Mouse (Mus musculus) ovary, postnatal 36 days (tissue): ENCODE results near the gene Ip6k1.

ENCODE experiments used
- DNase-seq: peaks from one replicate; pipeline ENCODE4 v3.0.0; 2022; ENCODE audit warnings: low spot score, mixed read lengths

Gene Ip6k1

DNA sequence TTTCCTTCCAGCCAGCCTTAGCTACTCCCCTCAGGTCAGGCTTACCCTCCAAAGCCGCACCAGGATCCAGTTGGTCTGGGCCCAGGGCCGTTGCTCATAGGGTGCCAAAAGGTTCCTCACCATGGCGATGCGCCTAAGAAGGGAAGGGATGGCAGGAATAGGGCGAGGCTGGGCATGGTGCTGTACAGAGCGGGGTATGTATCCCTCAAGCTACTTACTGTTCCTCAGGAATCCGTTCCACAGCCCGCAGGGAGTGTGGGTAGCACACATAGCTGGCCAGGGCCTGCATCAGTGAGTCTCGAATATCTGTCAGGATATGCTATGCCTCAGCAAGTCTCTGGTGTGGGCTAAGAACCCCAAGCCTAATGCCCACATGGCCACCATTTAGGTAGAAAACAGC is 56.0 kb downstream of the Ip6k1 start:
- peak; percentile 7 for DNase-seq

GRCm38 (mm10) chr9:108062142-108062541 is 59.8 kb downstream of the Ip6k1 start:
- no peak for DNase-seq

- DNase-seq: no peak
Measured at GRCm38 (mm10) chr9:108063361-108063760, 61.1 kb downstream of the Ip6k1 start.

DNA sequence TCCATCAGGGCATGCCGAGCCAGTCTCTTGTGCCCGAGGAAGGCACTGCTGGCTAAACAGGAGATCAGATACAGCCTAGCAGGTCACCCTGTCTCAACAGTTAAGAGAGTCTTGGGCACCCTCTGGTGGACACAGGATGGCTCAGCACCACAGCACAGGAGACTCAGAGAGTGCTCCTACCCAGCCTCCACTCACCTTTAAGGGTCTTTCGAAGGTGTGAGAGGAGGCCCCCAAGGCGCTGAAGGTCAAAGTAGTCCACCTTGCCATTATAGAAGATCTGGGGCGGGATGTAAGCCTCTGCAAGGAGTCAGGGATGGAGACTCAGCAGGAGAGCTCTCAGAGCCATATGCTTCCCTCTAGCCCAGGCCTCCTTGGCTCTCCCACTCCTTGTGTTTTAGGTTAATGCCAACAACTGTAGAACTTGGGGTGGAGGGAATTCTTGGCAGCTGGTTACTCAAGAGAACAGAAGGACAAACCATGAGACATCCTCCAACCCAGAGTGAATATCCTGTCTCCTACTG is 63.2 kb downstream of the Ip6k1 start:
- DNase-seq: peak; percentile 54

- no peak for DNase-seq
Measured at GRCm38 (mm10) chr9:108067199-108067598, 64.9 kb downstream of the Ip6k1 start.

DNA sequence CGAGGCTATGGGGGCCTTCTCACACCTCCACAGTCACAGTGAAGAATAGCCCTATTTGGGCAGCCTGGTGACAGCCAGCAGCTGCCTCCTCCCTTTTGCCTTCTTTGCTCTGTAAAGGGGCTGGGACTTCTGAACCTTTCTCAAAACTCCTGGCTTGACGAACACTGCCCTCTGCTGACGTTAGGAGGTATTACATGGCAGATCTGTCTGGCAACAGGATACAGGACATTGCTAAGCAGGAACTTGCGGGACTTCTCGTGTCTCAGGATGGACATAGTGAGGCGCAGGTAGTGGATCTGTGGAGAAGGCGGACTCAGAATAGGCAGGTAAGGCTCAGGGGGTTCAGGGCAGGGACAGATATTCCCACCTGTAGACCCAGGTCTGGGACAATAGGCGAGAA is 65.6 kb downstream of the Ip6k1 start:
- peak; percentile 71 for DNase-seq

- DNase-seq: no peak
Measured at GRCm38 (mm10) chr9:108069007-108069406, 66.7 kb downstream of the Ip6k1 start.

- no peak for DNase-seq
Measured at GRCm38 (mm10) chr9:108069529-108069928, 67.2 kb downstream of the Ip6k1 start.

GRCm38 (mm10) chr9:108071801-108072200 is 69.5 kb downstream of the Ip6k1 start:
- no peak for DNase-seq

DNA sequence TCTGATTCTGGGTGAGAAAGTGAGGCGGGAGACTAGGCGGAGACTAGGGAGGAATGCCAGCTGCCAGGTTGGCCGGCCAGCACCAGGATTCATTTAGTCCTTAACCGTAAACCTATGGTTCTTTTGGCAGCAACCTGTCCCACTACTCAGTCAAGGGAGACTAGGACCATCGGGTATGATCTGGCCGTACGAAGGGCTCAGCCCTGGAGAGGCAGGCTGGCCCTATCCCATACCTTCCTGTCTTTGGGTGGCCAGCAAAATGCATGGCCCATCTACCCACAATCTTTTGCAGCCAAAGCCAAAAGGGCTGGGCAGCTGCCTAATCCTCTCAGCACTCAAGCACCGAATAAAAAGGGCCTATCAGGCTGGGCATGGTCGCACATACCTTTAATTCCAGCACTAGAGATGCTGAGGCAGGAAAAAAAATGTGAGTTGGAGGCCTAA is 70.2 kb downstream of the Ip6k1 start:
- DNase-seq: no peak

DNA sequence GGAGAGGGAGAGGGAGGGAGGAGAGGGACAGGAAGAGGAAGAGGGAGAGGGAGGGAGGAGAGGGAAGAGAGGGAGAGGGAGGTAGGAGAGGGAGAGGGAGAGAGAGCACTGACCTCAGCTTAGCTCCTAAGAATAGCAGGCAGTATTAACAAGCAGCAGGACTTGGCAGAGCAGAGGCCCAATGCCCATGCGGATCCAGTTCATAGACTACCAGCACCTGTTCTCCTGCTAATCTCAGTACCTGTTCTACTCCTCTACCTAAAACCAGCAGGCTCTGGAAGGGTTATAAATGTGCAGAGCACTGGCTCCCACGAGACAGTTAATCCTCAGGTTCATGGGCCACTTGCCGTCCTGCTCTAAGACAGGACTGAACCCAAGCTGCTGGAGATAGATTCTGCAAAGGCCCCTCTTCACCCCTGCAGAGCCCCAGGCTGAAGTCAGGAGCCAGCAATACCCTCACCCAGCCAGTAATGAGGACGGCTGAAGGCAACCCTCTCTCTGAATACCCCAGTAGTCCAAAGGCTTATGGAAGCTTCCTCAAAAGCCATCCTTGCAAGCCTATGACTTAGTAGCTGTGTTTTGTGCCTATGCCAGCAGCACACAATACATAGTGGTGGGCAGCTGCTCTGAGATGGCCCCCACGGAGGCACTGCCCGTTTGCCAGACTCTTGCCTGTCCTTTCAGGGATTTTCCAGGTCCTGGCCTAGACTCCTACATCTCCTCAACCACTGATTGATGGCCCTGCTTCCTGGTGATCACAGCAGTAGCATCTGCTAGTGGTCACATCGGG is 71.0 kb downstream of the Ip6k1 start:
- DNase-seq: no peak

DNA sequence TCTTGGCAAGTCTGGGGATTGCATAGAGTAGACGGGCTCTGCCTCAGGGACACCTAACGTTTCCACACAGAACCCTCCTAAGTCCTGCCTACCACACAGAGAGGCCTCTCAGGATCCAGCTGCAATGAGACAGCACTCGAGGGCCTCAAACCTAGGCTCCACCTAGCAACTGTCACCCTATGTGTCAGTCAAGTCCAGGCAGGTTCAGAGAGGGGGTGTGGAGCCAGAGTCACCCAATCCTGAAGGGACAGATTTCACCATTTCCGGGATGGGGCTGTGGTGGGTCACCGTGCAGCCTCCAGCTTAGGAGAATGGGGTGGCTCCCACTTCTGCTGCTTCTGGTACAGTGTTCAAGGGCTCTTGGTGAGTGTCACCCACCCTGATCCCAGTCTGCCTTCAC is 77.9 kb downstream of the Ip6k1 start, which contains the start of gene Mst1:
TSS of gene Mst1 (plus strand) at position 269 of the 400 bp plus-strand sequence.
- DNase-seq: no peak

DNA sequence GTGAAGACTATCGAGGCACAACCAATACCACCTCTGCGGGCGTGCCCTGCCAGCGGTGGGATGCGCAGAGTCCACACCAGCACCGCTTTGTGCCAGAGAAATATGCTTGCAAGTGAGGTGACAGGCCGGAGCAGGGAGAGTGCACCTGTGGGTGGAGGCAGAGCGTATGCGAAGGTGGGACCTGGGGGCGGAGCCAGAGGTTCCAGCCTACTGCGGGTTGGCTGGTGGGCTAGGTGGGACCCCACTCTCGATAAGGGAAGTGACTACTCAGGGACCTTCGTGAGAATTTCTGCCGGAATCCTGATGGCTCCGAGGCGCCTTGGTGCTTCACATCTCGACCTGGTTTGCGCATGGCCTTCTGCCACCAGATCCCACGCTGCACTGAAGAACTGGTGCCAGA is 80.2 kb downstream of the Ip6k1 start:
- DNase-seq: no peak

GRCm38 (mm10) chr9:108082988-108083431 is 80.7 kb downstream of the Ip6k1 start, which contains the start of gene Rnf123:
Gene Rnf123 (minus strand): TSS chr9:108083346.
- DNase-seq: no peak

DNA sequence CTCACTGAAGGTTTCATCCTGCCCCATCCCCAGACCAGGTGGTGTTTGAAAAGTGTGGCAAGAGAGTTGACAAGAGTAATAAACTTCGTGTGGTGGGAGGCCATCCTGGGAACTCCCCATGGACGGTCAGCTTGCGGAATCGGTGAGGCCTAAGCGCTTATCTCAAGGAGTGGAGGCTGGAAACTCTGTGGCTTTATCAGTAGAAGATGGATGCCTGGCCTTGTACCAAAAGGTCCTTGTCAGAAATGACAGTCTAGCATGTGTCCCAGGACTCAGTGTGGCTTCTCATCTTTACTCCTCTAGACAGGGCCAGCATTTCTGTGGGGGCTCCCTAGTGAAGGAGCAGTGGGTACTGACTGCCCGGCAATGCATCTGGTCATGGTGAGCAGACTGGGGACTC is 81.3 kb downstream of the Ip6k1 start:
- DNase-seq: no peak

GRCm38 (mm10) chr9:108085261-108085660 is 83.0 kb downstream of the Ip6k1 start:
- DNase-seq: no peak

GRCm38 (mm10) chr9:108090611-108091120 is 88.4 kb downstream of the Ip6k1 start:
- DNase-seq: no peak

GRCm38 (mm10) chr9:108093586-108093985 is 91.3 kb downstream of the Ip6k1 start:
- no peak for DNase-seq

DNA sequence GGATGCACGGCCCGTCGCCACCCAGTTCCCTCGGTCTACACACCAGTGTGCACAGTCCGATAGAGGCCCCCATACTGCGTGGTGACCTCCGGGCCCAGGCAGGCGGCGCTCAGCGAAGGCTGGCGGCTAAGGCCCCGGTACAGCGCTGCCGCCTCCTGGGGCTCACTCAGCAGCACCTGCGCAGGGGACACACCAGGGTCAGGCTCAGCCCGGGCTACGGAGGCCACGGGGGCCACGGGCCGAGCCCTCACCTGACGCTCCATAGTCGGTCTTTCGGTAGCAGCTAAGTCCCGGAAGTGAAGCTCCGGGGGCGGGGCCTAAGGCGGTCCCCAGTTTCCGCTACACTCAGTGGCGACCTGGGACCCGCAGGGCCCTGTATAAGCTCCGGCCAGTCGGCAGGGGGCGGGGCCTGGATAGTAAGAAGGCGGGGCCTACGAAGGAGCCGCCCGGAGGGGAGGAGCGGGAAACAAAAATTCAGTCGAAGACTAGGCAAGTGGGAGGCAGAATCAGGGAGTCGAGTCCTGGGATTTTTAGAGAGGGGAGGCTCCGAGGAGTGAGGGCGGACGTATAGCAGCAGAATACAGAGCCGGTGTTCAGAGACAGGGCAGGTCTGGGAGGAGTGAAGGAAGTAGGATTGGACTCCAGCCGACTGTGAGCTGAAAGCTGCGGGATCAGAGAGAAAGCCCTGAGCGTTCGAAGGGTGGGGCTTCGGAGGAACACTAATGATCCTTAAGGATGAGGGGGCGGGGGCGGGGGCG is 92.1 kb downstream of the Ip6k1 start, which contains the start of gene Apeh:
TSS of gene Apeh (minus strand) at position 423 of the 758 bp plus-strand sequence.
- peak; percentile 96 for DNase-seq

GRCm38 (mm10) chr9:108094998-108095411 is 92.7 kb downstream of the Ip6k1 start:
- DNase-seq: no peak

DNA sequence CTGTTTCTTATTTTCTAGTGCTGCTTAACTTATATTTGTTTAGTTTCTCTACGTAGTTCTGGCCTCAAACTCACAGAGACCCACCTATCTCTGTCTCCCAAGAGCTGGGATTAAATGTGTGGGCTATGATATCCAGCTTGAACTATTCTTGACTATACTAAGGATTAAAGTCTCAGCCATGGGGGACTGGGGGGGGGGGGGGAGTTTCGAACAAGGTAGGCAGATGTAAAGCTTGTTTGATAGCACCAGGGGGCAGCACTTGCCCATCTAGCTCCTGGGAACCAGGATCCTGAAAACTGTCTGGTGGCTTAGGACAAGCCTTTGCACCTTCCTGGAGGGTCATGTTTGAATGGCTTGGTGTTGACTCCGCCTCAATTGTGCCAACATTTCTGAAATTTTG is 93.2 kb downstream of the Ip6k1 start:
- DNase-seq: no peak

GRCm38 (mm10) chr9:108095949-108096712 is 93.8 kb downstream of the Ip6k1 start:
- no peak for DNase-seq
